Mouse (Mus musculus) adrenal gland, postnatal 25 days (tissue): ENCODE measurements at regions not wholly inside any gene's neighbourhood (a gene's known extent, or its start where the extent isn't known, plus 50 kb on each side); places are given as distances from the start of the nearest gene placed in this dataset.
"Not testable (repeated sequence)": the region's sequence is repeated elsewhere in the genome, so short reads cannot be mapped to it uniquely, and the experiment has no call there.

Source experiments
- DNase-seq: peaks from one replicate; pipeline ENCODE4 v3.0.0; 2021; ENCODE audit warnings: mixed read lengths

DNA sequence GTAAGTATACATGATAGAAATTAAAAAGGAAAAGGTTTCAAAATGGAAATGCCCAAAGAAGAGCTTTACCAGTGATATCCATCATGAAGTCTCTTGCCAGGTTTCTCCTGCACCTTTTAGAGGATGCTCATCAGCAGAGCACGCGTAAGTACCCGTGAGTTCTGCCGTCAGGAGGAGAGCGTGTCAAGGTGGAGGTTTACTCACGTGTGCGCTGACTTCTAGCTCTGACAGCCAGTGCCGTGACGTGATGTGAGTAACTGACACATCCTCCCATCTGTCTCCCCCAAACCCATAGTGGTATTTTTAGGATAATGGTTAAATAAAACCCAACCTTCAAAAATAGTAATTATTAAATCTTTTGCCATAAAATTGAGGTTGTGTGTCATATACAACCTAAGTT is 55.3 kb downstream of the Adra2a start:
- DNase-seq, result no peak

- no peak for DNase-seq
Measured at GRCm38 (mm10) chr19:54099769-54100168, 55.8 kb downstream of the Adra2a start.

DNA sequence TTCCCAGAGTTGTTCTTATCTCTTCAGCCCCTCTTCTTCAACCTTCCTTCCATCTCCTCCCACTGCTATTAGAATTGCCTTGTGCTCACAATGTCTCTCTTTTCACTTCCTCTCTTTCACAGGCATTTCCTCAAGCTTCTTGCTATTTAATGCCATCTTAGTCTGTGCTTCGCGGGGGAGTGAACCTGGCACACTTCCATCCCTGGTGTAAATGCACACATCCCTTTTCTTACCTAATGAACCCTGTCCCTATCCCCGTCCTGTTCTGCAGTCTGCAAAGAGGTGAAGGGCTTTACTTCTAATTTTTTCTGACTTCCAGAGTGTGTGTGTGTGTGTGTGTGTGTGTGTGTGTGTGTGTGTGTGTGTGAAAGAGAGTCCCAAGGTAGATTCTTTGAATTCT is 62.6 kb downstream of the Adra2a start:
- no peak for DNase-seq

GRCm38 (mm10) chr19:54107103-54107821 is 63.3 kb downstream of the Adra2a start:
- no peak for DNase-seq

GRCm38 (mm10) chr19:54110080-54110479 is 66.1 kb downstream of the Adra2a start:
- no peak for DNase-seq

GRCm38 (mm10) chr19:54112691-54113090 is 68.7 kb downstream of the Adra2a start:
- no peak for DNase-seq

GRCm38 (mm10) chr19:54113421-54113820 is 69.5 kb downstream of the Adra2a start:
- DNase-seq, result no peak

DNA sequence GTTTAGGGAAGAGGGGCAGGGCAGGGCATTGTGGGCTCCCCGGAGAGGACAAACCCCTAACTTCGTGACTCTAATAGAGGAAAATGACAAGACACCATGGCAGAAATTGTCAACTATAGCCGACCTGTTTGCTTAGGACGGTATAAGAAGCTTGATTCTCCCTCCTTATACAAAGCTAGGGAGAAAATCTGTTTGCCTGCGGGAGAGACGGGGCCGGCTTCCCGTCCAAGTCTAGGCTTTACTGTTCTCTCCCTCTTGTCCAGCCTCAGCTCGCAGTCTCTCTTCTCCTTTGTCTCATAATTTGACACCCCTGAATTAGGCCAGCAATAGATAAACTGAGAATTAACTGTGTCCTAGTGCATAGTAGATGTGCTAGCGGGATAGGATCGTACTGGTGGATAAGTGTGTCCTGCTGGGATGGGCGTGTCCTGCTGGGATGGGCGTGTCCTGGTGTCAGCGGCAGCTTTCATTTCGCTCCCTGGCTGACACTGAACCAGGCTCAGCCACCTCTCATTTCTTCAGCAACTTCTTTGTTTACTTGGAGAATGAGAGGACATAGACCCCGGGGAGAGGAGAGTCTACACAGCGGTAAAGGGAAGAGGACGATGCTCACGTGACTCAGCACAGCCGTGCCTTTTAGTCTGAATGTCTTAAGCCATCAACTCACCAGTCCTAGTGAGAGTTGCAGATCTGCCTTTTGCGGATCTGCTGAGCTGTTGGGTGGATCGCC is 70.8 kb downstream of the Adra2a start:
- peak; percentile 51 for DNase-seq

DNA sequence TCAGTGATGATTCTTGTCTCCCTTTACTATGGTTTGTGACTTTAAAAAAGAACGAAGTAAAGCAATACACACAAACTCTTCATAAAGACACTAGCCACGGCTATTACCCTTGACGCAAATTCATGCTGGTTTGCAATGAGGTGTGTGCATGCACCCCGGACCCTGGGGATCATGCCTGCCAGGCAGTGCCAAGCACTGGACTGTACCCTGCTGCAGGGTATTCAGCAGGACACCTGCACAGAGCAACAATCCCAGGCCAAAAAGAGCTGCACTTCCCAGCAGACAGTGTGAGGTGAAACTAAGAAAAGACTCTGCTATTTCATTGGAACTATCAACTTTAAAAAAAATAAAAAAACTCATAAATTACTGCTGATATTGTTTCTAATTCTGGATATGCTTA is 71.4 kb downstream of the Adra2a start:
- DNase-seq, result no peak

DNA sequence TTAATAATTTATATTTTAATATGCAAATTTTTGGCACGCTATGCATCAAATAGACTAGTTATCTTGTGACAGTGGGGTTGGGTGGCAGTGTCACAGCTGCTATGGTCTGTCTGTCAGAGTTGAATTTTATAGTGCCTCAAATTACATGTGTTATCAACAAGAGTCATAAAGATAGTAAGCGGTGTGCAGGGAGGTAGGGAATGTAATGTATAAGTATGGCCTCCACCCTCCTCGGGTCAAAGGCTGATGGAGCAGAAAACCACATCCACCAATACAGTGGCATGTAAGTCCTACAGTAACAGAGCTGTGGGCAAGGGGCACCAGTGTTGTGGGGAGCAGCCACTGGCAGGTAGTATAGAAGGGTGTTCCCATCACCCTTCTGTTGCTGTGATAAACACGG is 72.9 kb downstream of the Adra2a start:
- DNase-seq, result no peak

GRCm38 (mm10) chr19:54117676-54118075 is 73.7 kb downstream of the Adra2a start:
- DNase-seq, result no peak

- no peak for DNase-seq
Measured at GRCm38 (mm10) chr19:54123586-54123985, 79.6 kb downstream of the Adra2a start.

DNA sequence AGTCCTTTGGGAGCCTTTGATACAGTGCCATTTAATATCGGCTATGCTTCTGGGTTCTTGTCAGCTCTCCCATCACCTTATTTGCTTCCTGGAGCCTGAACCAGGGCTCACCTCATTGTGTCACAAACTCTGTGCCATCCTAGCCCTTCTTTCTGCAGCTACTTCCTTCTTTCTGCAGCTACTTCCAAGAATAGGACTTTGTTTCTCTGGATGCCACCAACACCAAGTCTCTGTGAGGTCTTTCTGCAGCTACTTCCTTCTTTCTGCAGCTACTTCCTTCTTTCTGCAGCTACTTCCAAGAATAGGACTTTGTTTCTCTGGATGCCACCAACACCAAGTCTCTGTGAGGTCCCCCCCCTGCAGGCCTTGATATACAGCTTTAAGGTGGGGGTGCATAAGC is 107.8 kb downstream of the Adra2a start:
- DNase-seq, result not testable (repeated sequence)

DNA sequence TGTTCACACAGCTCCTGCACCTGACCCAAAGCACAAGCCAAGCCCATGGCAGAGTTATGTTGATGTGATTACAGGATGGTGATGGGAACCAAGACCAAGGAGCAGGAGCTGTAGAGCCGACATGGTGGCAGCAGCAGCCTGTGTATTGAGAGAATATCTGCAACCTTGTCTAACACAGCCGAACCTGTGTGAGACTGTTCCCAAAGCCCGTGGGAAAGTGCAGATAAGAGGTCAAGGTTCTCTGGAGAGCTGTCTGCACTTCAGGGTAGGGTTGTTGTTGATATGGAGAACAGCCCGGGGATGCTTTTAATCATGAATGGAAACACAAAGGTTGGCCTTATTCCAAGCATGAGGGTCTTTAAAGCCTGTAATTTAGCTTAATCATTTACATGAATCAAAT is 110.4 kb downstream of the Adra2a start:
- DNase-seq, result no peak

GRCm38 (mm10) chr19:54170361-54170760 is 126.4 kb downstream of the Adra2a start:
- DNase-seq, result no peak

DNA sequence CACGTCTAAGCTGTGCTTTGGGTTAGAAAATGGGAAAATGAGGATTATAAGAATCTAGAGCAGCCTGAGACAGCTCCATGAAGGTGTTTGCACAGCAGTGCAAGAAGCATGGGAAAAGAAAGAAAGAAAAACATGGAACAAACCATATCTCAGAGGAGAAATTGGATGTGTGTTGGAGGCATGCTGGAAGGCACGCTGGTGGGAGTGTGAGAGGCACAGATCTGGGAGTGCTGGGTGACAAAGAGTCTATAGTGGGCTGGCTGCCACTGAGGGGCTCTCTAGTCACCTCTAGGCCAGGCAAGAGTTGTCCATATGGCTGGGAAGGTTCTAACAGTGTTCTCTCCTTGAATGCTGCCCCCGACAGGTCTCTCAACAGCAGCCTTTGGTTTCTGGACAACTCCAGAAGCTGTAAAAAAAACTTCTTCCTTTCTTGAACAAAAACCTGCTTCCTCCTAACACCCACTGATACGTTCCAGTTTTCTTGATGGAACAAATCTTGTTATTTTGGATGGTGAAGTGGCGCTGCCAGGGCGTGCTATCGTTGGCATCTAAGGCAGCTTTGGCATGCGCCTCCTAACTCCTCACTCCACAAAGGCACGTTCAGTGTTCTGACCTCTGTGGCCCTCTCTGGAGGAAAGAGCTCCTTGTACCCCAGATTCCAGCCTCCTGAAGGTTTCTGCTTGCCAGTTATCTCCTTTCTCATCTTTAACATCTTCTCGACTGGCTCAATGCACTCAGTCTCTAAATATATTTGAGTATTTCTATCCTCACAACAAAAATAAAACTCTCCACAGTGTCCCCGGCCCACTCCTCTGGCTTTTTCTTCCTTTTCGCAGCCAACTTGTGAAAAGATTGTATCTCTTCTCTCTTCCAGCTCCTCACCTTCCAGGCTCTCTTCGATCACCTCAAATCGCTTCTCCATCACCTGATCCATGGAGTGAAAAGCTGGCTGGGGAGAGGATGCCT is 130.4 kb downstream of the Adra2a start:
- DNase-seq, result no peak

- DNase-seq, result peak; percentile 16
Measured at GRCm38 (mm10) chr19:54175766-54176165, 131.8 kb downstream of the Adra2a start.

DNA sequence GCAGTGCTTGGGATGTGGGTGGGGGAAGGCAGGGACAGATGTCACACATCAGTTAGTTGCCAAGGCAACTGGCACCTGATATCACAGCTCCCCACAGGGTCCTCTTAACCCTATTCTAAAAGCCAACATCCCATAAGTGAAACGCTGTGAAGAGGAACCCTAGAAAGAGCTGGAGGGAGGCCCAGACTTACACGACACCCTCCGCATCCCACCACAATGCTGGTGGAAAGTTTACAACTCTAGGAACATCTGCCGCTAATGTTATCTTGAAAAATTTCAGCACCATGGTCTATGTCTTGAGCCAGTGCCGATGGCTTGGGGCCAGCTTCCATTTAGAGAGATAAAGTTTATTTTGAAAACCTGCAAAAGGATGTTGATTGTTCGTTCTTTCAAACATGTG is 133.5 kb downstream of the Adra2a start:
- no peak for DNase-seq

- no peak for DNase-seq
Measured at GRCm38 (mm10) chr19:54200407-54200806, 156.5 kb downstream of the Adra2a start.

GRCm38 (mm10) chr19:54202456-54202855 is 158.5 kb downstream of the Adra2a start:
- no peak for DNase-seq

- no peak for DNase-seq
Measured at GRCm38 (mm10) chr19:54206819-54207218, 162.9 kb downstream of the Adra2a start.

DNA sequence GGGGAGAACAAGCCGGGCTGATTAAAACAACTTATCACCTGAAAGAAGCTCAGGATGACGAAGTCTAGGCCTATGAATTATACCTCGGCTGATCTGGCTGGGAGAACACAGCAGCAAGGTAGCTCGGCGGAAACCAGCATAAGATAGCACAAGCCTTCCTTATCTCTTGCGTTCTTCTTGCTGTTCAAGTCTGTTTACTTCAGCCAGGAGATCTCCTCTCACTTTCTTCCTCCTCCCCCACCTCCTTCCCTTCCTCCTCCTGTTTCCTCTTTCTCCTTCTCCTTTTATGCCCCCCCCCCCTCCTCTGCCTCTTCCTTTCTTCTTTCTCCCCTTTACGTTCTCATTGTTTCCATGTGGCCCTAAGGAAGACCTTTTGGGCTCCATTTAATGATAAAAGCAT is 168.2 kb downstream of the Adra2a start:
- DNase-seq, result no peak

DNA sequence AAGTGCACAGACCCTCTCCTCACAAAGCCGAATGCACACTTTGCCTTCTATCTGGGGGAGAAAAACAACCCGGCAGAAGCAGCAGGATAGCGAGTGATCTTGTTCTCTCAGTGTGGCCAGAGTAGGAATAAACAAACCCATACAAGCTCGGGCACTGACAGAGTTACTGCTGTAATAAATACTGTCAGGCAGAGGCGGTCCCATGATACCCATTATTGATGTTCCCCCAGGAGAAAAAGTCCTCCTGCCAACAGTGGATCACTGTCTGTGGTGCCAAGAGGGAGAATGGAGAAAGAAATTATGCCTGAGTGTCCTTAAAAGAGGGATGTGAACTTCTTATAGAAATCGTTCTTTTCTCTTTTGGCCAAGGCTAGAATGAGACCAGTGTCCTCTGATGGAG is 200.2 kb downstream of the Adra2a start:
- DNase-seq, result no peak
